Mouse (Mus musculus) left cerebral cortex, postnatal 4 days (tissue): ENCODE data around the gene Epb41l1. TPM values are rescaled to one million over a fixed set of nuclear protein-coding genes. Genes with fewer than 3 reads are reported as not detected.

Experiments used
- DNase-seq: peaks from one replicate; pipeline ENCODE4 v3.0.0-alpha.2; 2022
- intact Hi-C: fragments of 180-260 bp; cut with DNase I; formaldehyde crosslinking; loops from one replicate; pipeline ENCODE4 v1.15.1; 2025
- total RNA-seq, 2 experiments: library from RNA; stranded (reverse); gene quantifications; 2 replicates each; pipeline ENCODE4 v1.2.3; 2021

Gene Epb41l1
- total RNA-seq, 2 experiments from 2014 or later, result 229 to 236 TPM

- intact Hi-C loops, result no loop called here
Observed at GRCm38 (mm10) chr2:156522994-156523393, 102.3 kb downstream of the Epb41l1 start.

GRCm38 (mm10) chr2:156524078-156524477 is 103.4 kb downstream of the Epb41l1 start:
- DNase-seq, result no peak
- intact Hi-C loops, result no loop called here

More at GRCm38 (mm10) chr2:156522994-156523393, 102.3 kb downstream of the Epb41l1 start:
- DNase-seq, result no peak

- intact Hi-C loops, result loop anchor here (5.0 kb wide), 1 partner anchor 178 kb away; no protein-coding TSS in a partner anchor
- DNase-seq, result no peak
Observed at GRCm38 (mm10) chr2:156529726-156530125, 109.0 kb downstream of the Epb41l1 start.

GRCm38 (mm10) chr2:156533160-156533559 is 112.5 kb downstream of the Epb41l1 start:
- intact Hi-C loops, result loop anchor here (5.0 kb wide), 1 partner anchor 174 kb away; no protein-coding TSS in a partner anchor
- no peak for DNase-seq

GRCm38 (mm10) chr2:156538817-156539555 is 118.3 kb downstream of the Epb41l1 start:
- intact Hi-C loops, result no loop called here
- DNase-seq, result no peak

- DNase-seq, result no peak
- intact Hi-C loops, result no loop called here
Observed at GRCm38 (mm10) chr2:156540991-156541390, 120.3 kb downstream of the Epb41l1 start.

- no peak for DNase-seq
- intact Hi-C loops, result no loop called here
Observed at GRCm38 (mm10) chr2:156542410-156542809, 121.7 kb downstream of the Epb41l1 start.

- intact Hi-C loops, result no loop called here
Observed at GRCm38 (mm10) chr2:156543804-156544203, 123.1 kb downstream of the Epb41l1 start.

GRCm38 (mm10) chr2:156547123-156547891 is 126.6 kb downstream of the Epb41l1 start, which contains the start of gene Aar2:
Aar2 (plus strand) TSS chr2:156547584.
- DNase-seq, result peak; percentile 68
- intact Hi-C loops, result no loop called here

More at GRCm38 (mm10) chr2:156543804-156544203, 123.1 kb downstream of the Epb41l1 start:
- DNase-seq, result no peak

GRCm38 (mm10) chr2:156552421-156552820 is 131.7 kb downstream of the Epb41l1 start:
- intact Hi-C loops, result no loop called here
- DNase-seq, result no peak

- intact Hi-C loops, result no loop called here
- no peak for DNase-seq
Observed at GRCm38 (mm10) chr2:156561808-156562207, 141.1 kb downstream of the Epb41l1 start.

- intact Hi-C loops, result no loop called here
- no peak for DNase-seq
Observed at GRCm38 (mm10) chr2:156563557-156563956, 142.8 kb downstream of the Epb41l1 start.

GRCm38 (mm10) chr2:156566512-156566911 is 145.8 kb downstream of the Epb41l1 start:
- intact Hi-C loops, result no loop called here
- DNase-seq, result no peak

GRCm38 (mm10) chr2:156568647-156569046 is 147.9 kb downstream of the Epb41l1 start:
- DNase-seq, result no peak
- intact Hi-C loops, result no loop called here

- no peak for DNase-seq
- intact Hi-C loops, result no loop called here
Observed at GRCm38 (mm10) chr2:156569261-156569660, 148.6 kb downstream of the Epb41l1 start.

GRCm38 (mm10) chr2:156571521-156571920 is 150.8 kb downstream of the Epb41l1 start:
- intact Hi-C loops, result no loop called here
- no peak for DNase-seq

GRCm38 (mm10) chr2:156576850-156577587 is 156.3 kb downstream of the Epb41l1 start:
- DNase-seq, result peak; percentile 32
- intact Hi-C loops, result no loop called here

GRCm38 (mm10) chr2:156580507-156580906 is 159.8 kb downstream of the Epb41l1 start:
- DNase-seq, result no peak
- intact Hi-C loops, result no loop called here

GRCm38 (mm10) chr2:156581244-156581643 is 160.5 kb downstream of the Epb41l1 start:
- peak; percentile 41 for DNase-seq
- intact Hi-C loops, result no loop called here

- intact Hi-C loops, result no loop called here
- no peak for DNase-seq
Observed at GRCm38 (mm10) chr2:156582887-156583286, 162.2 kb downstream of the Epb41l1 start.
